19 mouse cellular contexts compared by ENCODE assay signal in the genomic region with DNA sequence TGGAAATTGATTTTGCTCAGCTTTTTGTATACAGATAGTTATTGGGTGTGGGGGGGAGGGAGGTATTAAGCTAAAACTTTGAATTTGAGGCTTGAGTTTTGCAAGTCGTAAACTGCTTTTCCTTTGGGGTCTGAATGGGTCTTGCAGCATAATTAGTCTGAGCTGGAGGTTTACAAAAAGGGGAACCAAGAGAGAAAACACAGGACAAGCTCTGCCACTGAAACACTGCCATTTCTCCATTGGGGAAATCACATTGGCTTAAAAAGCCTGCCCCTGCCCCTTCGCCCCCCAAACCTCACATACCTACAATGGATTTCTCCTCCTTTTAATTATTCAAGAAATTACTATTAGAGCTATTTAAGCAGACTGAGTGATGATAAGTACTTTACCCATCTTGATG.
DNase-seq lines count a peak whose midpoint lies in the region; ATAC-seq and TF ChIP-seq lines count a peak whose summit lies in the region.
"Had no signal": no experiment of that assay in that cellular context is flagged by ENCODE, and none has a peak within 500 bp of the region (broad histone marks: within the 10 kb centered on the region; RNA-seq: fewer than 3 reads in every experiment).

No protein-coding gene starts in this region.

- peaks cover 3% of the 10 kb centered on the region; the same call in 1 of the 2 replicates for H3K9me3 ChIP-seq in hindbrain, embryonic 13.5 days
- no peaks in the 10 kb centered on the region for H3K9me3 ChIP-seq in hindbrain, postnatal 0 days (ENCODE audit: low read length)
- no peaks in the 10 kb centered on the region for H3K9me3 ChIP-seq in neural tube, embryonic 14.5 days (ENCODE audit: control insufficient read depth, low read length)
- no peaks in the 10 kb centered on the region for H3K9me3 ChIP-seq in neural tube, embryonic 15.5 days (replicated peaks)
- H3K9me3 ChIP-seq in forebrain, embryonic 12.5 days: no peaks in the 10 kb centered on the region
- H3K9me3 ChIP-seq: embryonic facial prominence, embryonic 10.5 days; embryonic facial prominence, embryonic 13.5 days; forebrain, embryonic 13.5 days; hindbrain, embryonic 15.5 days had no signal

- H3K4me2 ChIP-seq in hindbrain, embryonic 13.5 days: no peak overlapping the region
- H3K4me2 ChIP-seq in hindbrain, postnatal 0 days (ENCODE audit: low read depth, low read length): no peak overlapping the region
- no peak overlapping the region for H3K4me2 ChIP-seq in neural tube, embryonic 14.5 days (ENCODE audit: low read depth, low read length)
- no peak overlapping the region for H3K4me2 ChIP-seq in neural tube, embryonic 15.5 days
- no peak overlapping the region for H3K4me2 ChIP-seq in forebrain, embryonic 12.5 days
- H3K4me2 ChIP-seq: embryonic facial prominence, embryonic 13.5 days; forebrain, embryonic 13.5 days; heart, embryonic 11.5 days; hindbrain, embryonic 15.5 days had no signal

- no peak for DNase-seq in hindbrain, postnatal 0 days (ENCODE audit: low spot score)
- DNase-seq: adrenal gland, adult 8-10 months; embryo, embryonic 11 days; gastrocnemius, postnatal 36 days; heart, adult 11 months had no signal

- H3K36me3 ChIP-seq in hindbrain, embryonic 13.5 days: no peaks in the 10 kb centered on the region
- no peaks in the 10 kb centered on the region for H3K36me3 ChIP-seq in hindbrain, postnatal 0 days (ENCODE audit: insufficient read depth, low read length)
- H3K36me3 ChIP-seq in neural tube, embryonic 14.5 days (ENCODE audit: control insufficient read depth, insufficient read depth, low read length): no peaks in the 10 kb centered on the region
- H3K36me3 ChIP-seq in neural tube, embryonic 15.5 days: no peaks in the 10 kb centered on the region
- no peaks in the 10 kb centered on the region for H3K36me3 ChIP-seq in forebrain, embryonic 12.5 days (replicated peaks)
- H3K36me3 ChIP-seq: embryonic facial prominence, embryonic 10.5 days; embryonic facial prominence, embryonic 13.5 days; hindbrain, embryonic 15.5 days had no signal

- 74% methylated on average over 2 of the region's 2 CpGs for WGBS in hindbrain, embryonic 13.5 days
- 55% methylated on average over 2 of the region's 2 CpGs for WGBS in hindbrain, postnatal 0 days
- 47% methylated on average over 2 of the region's 2 CpGs for WGBS in neural tube, embryonic 14.5 days
- 47% methylated on average over 2 of the region's 2 CpGs for WGBS in neural tube, embryonic 15.5 days
- 47% methylated on average over 2 of the region's 2 CpGs for WGBS in forebrain, embryonic 12.5 days

- H3K27ac ChIP-seq in hindbrain, embryonic 13.5 days: peak overlapping the region; percentile 19; the same call in 1 of the 2 replicates
- H3K27ac ChIP-seq in hindbrain, postnatal 0 days: no peak overlapping the region
- peak overlapping the region; percentile 39; the same call in 1 of the 2 replicates for H3K27ac ChIP-seq in neural tube, embryonic 14.5 days (ENCODE audit: low read depth, low read length)
- no peak overlapping the region for H3K27ac ChIP-seq in neural tube, embryonic 15.5 days (replicated peaks)
- no peak overlapping the region for H3K27ac ChIP-seq in forebrain, embryonic 12.5 days
- H3K27ac ChIP-seq: embryonic facial prominence, embryonic 10.5 days; embryonic facial prominence, embryonic 13.5 days; forebrain, embryonic 13.5 days had no signal

- H3K9ac ChIP-seq in hindbrain, embryonic 13.5 days: no peak overlapping the region
- H3K9ac ChIP-seq in hindbrain, postnatal 0 days (replicated peaks; ENCODE audit: low read length): no peak overlapping the region
- no peak overlapping the region for H3K9ac ChIP-seq in neural tube, embryonic 14.5 days (replicated peaks; ENCODE audit: low read depth, low read length)
- H3K9ac ChIP-seq in neural tube, embryonic 15.5 days (replicated peaks): no peak overlapping the region
- H3K9ac ChIP-seq in forebrain, embryonic 12.5 days: no peak overlapping the region
- H3K9ac ChIP-seq: embryonic facial prominence, embryonic 13.5 days; forebrain, embryonic 13.5 days; hindbrain, embryonic 15.5 days had no signal

- H3K27me3 ChIP-seq in hindbrain, embryonic 13.5 days: no peaks in the 10 kb centered on the region
- H3K27me3 ChIP-seq in hindbrain, postnatal 0 days (ENCODE audit: insufficient read depth, low read length): no peaks in the 10 kb centered on the region
- H3K27me3 ChIP-seq in neural tube, embryonic 14.5 days (ENCODE audit: control insufficient read depth, insufficient read depth, low read length): no peaks in the 10 kb centered on the region
- H3K27me3 ChIP-seq in neural tube, embryonic 15.5 days (replicated peaks): no peaks in the 10 kb centered on the region
- no peaks in the 10 kb centered on the region for H3K27me3 ChIP-seq in forebrain, embryonic 12.5 days
- H3K27me3 ChIP-seq: embryonic facial prominence, embryonic 13.5 days; forebrain, embryonic 13.5 days; hindbrain, embryonic 15.5 days had no signal

- H3K4me1 ChIP-seq in hindbrain, embryonic 13.5 days (replicated peaks): peaks cover 25% of the 10 kb centered on the region
- H3K4me1 ChIP-seq in hindbrain, postnatal 0 days (ENCODE audit: insufficient read depth, low read length): peaks cover 10% of the 10 kb centered on the region
- H3K4me1 ChIP-seq in neural tube, embryonic 14.5 days (ENCODE audit: control insufficient read depth, insufficient read depth, low read length): 0 out of 2 replicates have a peak, but pooled peaks cover 3% of the 10 kb centered on the region
- peaks cover 24% of the 10 kb centered on the region for H3K4me1 ChIP-seq in neural tube, embryonic 15.5 days
- H3K4me1 ChIP-seq in forebrain, embryonic 12.5 days: peaks cover 20% of the 10 kb centered on the region

- no peak for ATAC-seq in hindbrain, embryonic 13.5 days (ENCODE audit: low FRiP score)
- ATAC-seq in hindbrain, postnatal 0 days: no peak
- no peak for ATAC-seq in neural tube, embryonic 14.5 days (ENCODE audit: low read depth)
- ATAC-seq in neural tube, embryonic 15.5 days (ENCODE audit: low FRiP score): no peak
- peak; percentile 84 for ATAC-seq in megakaryocyte progenitor cell, adult 5-6 weeks (replicated peaks; ENCODE audit: poor library complexity)
- no peak for ATAC-seq in forebrain, embryonic 12.5 days (ENCODE audit: low FRiP score)
- ATAC-seq: activated CD4-positive, CD25-positive, alpha-beta regulatory T cell, adult 4 months; inflammation-experienced regulatory T-cells, adult 6 months; intestine, embryonic 16.5 days had no signal

- no peak for TF ChIP-seq CTCF in hindbrain, postnatal 0 days (IDR thresholded peaks at IDR 0.05; ENCODE audit: low read depth)

- no peak overlapping the region for H3K4me3 ChIP-seq in hindbrain, embryonic 13.5 days
- H3K4me3 ChIP-seq in hindbrain, postnatal 0 days (ENCODE audit: low read length): no peak overlapping the region
- no peak overlapping the region for H3K4me3 ChIP-seq in neural tube, embryonic 14.5 days (ENCODE audit: low read depth, low read length)
- no peak overlapping the region for H3K4me3 ChIP-seq in neural tube, embryonic 15.5 days (replicated peaks)
- H3K4me3 ChIP-seq in forebrain, embryonic 12.5 days (replicated peaks): no peak overlapping the region
- H3K4me3 ChIP-seq: embryonic facial prominence, embryonic 10.5 days; embryonic facial prominence, embryonic 13.5 days; erythroblast, embryonic 14.5 days; forebrain, embryonic 13.5 days; hindbrain, embryonic 15.5 days had no signal

Comparison
In these comparisons a context has a peak if more than half of its experiments do, and no peak if none do; other contexts are left out.
1. H3K27ac ChIP-seq: peak in hindbrain, embryonic 13.5 days (single experiment) and neural tube, embryonic 14.5 days (single experiment); none in hindbrain, postnatal 0 days (single experiment), neural tube, embryonic 15.5 days (single experiment) and forebrain, embryonic 12.5 days (single experiment).